Mouse (Mus musculus): ENCODE results near the gene Kirrel3.

DNA sequence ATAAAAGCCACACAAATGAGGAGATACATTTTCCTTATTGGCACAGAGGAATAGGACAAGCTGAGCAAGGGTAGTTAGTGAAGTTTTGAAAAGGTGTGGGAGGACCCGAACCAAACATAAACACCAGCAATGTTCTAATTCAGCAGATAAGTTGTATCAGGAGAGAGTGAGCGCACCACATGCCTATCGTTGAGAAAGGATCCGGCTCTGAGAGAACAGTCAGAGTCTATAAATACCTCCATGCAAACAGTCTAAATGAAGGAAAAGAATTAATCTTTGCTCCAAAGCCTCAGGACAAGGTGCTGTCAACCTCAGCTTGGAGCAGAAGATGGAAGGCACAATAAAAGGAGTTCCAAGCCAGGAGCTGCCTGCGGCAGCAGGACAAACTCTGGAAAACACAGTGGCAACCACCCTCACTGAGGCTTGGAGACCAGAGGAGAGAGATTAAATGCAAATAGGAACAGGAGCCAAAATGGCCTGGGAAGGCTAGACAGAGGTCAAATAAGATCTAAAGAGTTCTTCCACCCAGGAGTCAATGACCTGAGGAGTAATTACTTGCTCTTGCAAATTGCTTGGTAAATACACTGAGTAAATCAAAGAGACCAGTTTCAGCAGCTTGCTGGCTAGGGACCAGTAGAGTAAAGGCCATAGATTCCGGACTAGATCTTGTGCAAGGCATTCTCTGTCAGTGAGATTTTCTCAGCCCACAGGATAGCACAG, 235.9 kb downstream of the Kirrel3 start:
- TF ChIP-seq CTCF (IDR thresholded peaks at IDR 0.05; ENCODE audit: low read depth, low read length) (no peak), POLR2A (IDR thresholded peaks at IDR 0.05; ENCODE audit: borderline replicate concordance, low read depth, low read length) (no peak)
